Mouse (Mus musculus) lung, postnatal 0 days (tissue): ENCODE measurements around the gene Gsg1.

Experiments
- CTCF ChIP-seq: IDR thresholded peaks from 2 replicates; pipeline ENCODE4 v1.5.1; 2016; ENCODE audit warnings: antibody characterized with exemption, mild to moderate bottlenecking
- EP300 ChIP-seq: IDR thresholded peaks from 2 replicates; pipeline ENCODE4 v1.6.1; 2016; ENCODE audit warnings: antibody characterized with exemption, mild to moderate bottlenecking, control low read depth

- TF ChIP-seq CTCF (peak; percentile 33), EP300 (no peak)
Measured at GRCm38 (mm10) chr6:135254153-135254552, at the start of gene Gsg1.
